Mouse (Mus musculus) kidney, adult 9 months (tissue): ENCODE results near the gene Gm17359.

Experiments
- DNase-seq: peaks from one replicate; pipeline ENCODE4 v3.0.0; 2022

Gene Gm17359

DNA sequence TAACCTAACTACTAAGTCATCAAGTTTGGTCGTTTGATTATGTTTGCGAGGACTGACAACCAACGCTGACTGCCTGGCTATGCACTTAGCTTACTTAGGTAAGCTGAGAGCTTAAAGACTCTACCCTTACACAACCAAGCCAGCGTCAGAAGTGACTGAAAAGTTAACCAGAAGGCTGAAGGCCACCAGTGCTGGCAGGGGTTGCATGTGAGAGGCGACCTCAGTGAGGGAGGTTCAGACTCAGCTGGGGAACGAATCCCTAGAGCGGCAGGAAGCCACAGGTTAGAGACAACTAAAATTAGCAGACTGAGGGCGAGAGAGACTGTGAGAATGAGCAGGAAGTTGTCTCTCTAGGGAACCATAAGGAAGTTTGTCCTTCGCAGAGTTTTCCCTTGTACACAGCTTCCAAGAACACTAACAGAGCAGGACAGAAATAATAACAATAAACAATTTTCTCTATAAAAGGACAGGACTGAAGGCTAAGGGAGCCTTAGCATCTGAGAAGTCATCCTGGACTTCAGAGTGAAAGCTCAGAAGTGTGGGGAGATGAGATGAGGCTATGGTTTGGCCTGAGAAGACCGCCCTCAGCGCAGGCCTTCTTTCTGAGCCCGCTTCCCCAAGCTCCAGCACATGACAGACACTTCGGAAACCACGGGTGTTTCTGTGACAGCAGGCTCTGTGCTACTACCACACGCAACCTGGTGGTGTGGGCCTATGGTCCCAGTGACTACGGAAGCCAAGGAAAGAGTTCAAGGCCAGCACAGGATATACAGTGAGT is 148.0 kb downstream of the Gm17359 start:
- DNase-seq: peak; percentile 44

DNA sequence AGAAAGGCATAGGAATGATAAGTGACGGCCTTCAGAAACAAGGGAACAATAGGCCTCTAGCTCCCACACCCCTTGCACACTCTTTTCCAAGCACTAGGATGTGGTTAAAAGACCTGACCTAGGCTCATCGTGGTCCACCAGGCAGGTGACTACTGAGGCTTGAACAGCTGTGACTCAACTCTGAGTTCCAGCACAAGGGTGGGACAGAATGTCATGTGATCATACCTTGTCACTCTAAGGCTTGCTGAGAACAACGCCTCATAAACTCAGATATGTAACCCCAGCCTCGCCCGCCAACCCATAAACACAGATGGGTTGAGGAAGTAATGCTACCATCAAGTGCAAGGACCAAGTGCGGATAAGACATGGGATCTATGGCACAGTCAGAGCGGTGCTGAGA is 151.6 kb downstream of the Gm17359 start:
- no peak for DNase-seq

DNA sequence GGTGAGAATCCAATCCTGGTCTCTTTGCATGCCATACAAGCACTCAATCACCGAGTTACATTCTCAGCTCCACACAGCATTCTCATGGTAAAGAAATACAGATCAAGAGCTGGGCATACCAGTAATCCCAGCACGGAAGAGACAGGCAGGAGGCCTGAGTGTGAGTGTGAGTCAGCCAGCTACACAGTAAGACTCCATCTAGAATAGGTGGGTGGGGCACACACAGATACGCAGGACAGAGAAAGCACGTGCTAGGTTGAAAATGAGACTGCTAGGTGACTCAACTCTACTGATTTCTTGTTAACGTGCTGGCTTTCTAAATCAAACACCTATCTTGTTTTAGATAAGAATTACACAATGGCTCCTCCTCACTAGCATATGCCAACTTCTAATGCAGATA is 153.6 kb downstream of the Gm17359 start:
- DNase-seq: no peak

DNA sequence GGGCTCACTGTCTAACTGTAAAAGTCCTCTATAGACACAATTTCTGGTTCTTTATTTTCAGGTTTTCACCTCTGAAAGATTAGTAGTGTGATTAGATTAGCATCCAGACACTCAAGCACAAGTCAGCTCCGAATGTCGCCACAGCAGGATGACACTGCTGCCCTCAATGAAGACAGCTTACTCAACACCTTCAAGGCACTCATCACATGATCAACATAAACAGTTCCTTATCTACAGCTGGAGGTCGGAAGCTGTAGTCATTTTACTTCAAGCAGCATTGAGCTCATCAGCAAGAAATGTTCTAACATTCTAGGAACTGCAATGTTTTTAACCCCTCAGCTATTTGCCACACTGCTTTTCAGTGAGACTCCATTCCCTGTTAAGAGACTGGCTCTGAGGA is 155.2 kb downstream of the Gm17359 start:
- no peak for DNase-seq

DNA sequence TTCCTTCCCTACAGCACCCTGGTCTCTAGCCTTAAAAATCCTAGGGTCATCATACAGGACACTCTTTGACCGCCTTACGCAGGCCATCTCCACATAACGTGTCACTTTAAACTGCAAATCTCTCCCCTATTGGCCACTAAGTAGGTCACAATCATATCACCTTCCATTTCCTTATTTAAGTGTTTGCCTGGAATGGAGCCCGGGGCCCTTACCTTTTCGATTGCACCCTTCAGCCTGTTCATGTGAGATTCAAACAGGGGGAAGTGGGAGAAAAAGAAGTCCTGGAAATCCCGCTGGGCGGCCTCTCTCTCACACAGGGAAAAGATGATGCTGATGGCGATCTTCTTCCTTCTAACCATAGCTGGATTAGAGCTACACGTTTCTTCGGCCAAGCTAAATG is 156.6 kb downstream of the Gm17359 start:
- no peak for DNase-seq

DNA sequence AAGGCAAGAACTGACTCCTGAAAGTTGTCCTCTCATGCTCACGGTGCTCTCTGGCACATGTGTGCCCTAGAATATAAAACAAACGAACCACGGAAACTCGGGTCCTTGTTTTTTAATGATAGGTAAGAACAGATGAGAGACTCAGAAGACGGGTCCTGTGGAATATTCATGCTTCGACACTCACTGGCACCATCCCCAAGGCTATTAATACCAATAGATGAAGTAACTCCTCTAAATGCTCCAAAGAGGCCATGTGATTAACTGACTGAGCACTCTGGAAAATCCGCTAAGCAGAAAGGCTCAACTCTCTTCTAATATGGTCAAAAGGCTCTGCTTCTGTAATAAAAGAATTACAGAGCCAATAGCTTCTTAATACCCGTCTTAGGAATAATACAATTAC is 157.6 kb downstream of the Gm17359 start:
- no peak for DNase-seq

DNA sequence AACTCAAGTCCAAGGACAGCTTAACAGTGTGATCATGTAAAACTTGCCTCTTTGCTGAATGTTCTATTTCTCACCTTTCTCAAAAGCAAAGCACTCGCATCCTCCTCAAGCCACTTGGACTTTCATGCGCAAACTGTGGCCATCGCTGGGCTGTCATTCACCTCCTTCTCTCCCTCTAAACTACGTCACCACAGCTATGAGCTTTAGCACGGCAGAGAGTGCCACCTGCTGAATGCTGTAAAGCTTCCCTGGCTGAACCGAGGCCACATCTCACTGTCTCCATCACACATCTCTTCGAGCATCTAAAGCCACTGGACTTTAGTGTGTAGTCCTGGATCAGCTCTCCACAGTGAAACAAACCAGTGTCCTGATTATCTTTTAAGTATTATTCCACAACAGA is 158.7 kb downstream of the Gm17359 start:
- no peak for DNase-seq

DNA sequence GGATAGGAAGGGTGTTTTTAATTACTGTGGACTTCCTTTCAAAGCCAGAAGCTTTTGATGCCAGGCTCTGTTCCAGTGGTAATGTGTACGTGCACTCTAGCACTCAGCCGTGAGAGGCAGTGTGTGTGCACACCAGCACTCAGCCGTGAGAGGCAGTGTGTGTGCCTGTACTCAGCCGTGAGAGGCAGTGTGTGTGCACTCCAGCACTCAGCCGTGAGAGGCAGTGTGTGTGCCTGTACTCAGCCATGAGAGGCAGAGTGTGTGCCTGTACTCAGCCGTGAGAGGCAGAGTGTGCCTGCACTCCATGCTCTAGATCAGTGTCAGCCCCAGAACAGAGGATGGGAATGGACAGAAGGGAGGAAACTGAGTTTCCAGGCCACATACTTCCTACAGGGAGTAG is 160.2 kb downstream of the Gm17359 start:
- no peak for DNase-seq

DNA sequence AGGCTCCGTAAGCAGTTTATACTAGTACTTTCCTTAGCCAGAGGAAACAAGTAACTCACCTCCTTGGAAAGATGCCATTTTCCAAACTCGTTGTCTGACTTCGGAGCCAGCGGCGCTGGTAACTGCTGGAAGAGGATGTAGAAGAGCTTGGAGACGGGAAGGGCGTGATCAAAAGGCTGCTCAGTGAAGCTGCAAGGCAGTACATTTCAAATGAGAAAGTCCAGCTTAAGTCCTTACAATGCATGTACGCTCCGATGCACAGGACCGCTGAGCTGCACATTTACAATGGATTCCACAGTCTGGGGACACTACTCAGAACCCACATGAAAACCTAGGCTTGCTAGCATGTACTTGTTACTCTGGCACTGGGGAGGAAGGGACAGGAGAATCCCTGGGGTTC is 163.8 kb downstream of the Gm17359 start:
- peak; percentile 66 for DNase-seq

DNA sequence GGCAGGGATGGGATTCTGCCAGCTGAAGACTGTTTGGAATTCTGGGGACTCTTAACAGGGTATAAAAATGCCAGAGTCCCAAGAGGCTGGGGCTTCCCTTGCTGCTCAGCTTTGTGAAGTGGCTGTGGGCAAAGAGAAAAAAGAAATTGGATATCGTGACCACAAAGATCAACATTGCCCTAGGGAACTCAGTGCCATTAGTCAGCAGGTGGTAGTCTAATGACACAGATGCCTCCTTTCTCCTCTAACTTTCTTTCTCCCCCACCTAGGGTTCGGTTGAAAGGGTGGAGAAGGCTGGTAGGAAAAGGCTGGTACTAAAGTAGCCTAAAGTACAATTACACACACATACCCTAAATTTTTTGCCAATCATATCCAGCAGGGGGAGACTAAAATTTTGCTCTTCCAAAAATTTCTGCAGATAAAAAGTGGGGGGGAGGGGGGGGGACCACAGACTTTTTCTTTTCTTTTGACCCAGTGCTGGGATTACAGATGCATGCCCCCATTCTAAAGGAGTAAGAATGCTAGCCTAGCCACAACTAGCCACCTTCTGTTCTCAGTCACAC is 164.8 kb downstream of the Gm17359 start:
- no peak for DNase-seq
